Mouse (Mus musculus): ENCODE results near the gene Golph3. TPM values are rescaled to one million over a fixed set of nuclear protein-coding genes. Genes with fewer than 3 reads are reported as not detected.

Gene Golph3
- polyA plus RNA-seq (2012; rRNA removed; ENCODE audit: low replicate concordance) = 80.5 and 131 TPM in 2 replicates

GRCm38 (mm10) chr15:12321091-12321787, at the start of gene Golph3:
Golph3 (plus strand) TSS chr15:12321450.

DNA sequence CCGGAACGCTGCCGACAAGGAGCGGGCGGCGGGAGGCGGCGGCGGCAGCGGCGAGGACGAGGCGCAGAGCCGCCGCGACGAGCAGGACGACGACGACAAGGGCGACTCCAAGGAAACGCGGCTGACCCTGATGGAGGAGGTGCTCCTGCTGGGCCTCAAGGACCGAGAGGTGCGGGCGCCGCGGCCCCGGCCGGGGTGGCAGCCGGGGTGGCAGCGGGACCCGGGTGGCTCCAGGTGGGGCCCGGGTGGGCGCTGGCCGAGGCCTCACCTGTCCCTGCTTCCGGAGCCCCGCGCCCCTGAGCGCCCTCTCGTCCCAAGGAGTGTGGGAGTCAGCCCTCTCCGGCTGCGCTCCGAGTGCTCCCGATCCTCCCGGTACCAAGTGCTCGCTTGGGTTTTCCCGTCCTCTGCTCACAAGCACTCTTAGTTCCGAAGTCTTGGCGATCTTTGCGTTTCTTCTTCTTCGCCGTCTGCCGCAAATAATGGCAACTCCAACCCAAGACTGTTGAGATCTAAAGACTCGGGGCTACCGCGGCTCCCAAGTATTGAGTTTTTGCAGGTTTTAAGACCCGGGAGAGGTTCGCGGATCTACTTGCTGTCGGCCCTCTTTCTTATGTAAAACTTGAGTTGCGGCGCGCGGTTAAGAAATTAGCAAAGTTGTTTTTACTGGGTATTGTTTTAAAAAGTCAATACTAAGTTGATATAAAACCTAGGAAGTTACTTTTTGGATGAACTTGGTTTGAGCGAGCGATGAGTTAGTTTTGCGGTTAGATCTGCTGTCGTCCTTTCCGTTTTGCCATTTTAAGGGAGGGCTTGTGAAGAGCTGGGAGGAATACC, 755 bp downstream of the Golph3 start, which contains the start of gene 1810049J17Rik:
Gene 1810049J17Rik, minus strand, starts transcription at position 112 of the 834 bp plus-strand sequence.

Other genes starting within 250 kb of the Golph3 start
- gene Zfr, start 203.6 kb upstream of the Golph3 start, polyA plus RNA-seq (2012; rRNA removed; ENCODE audit: low replicate concordance) = 39.2 and 65.3 TPM in 2 replicates
- 15.2 and 17.7 TPM in 2 replicates for gene Mtmr12, start 116.4 kb upstream of the Golph3 start, polyA plus RNA-seq (2012; rRNA removed; ENCODE audit: low replicate concordance)
- gene 1810049J17Rik, start 449 bp downstream of the Golph3 start, polyA plus RNA-seq (2012; rRNA removed; ENCODE audit: low replicate concordance) = 1.8 TPM in 1 of 2 replicates, not detected in the other

Measured in duodenum, adult 2 months (tissue).